Mouse (Mus musculus): ENCODE results near the gene Hs6st1.

Gene Hs6st1

GRCm38 (mm10) chr1:36085069-36085468 is 16.9 kb downstream of the Hs6st1 start:
- no peak for DNase-seq

- peak; percentile 36 for DNase-seq
These were observed 20.2 kb downstream of the Hs6st1 start for GRCm38 (mm10) chr1:36088367-36088766.

- DNase-seq, result peak; percentile 46
These were observed 21.3 kb downstream of the Hs6st1 start for GRCm38 (mm10) chr1:36089481-36089880.

GRCm38 (mm10) chr1:36090011-36090721 is 22.0 kb downstream of the Hs6st1 start:
- no peak for DNase-seq

- DNase-seq, result no peak
These were observed 22.5 kb downstream of the Hs6st1 start for GRCm38 (mm10) chr1:36090722-36091110.

GRCm38 (mm10) chr1:36091246-36091645 is 23.0 kb downstream of the Hs6st1 start:
- no peak for DNase-seq

GRCm38 (mm10) chr1:36093741-36094140 is 25.5 kb downstream of the Hs6st1 start:
- DNase-seq, result no peak

GRCm38 (mm10) chr1:36095423-36096272 is 27.4 kb downstream of the Hs6st1 start:
- no peak for DNase-seq

- DNase-seq, result no peak
These were observed 30.2 kb downstream of the Hs6st1 start for GRCm38 (mm10) chr1:36098432-36098831.

GRCm38 (mm10) chr1:36100371-36100770 is 32.2 kb downstream of the Hs6st1 start:
- DNase-seq, result no peak

GRCm38 (mm10) chr1:36105917-36106706 is 37.9 kb downstream of the Hs6st1 start:
- no peak for DNase-seq

- DNase-seq, result no peak
These were observed 41.8 kb downstream of the Hs6st1 start for GRCm38 (mm10) chr1:36109987-36110386.

GRCm38 (mm10) chr1:36112665-36113064 is 44.5 kb downstream of the Hs6st1 start:
- DNase-seq, result no peak

GRCm38 (mm10) chr1:36113670-36114069 is 45.5 kb downstream of the Hs6st1 start:
- no peak for DNase-seq

- DNase-seq, result no peak
These were observed 46.6 kb downstream of the Hs6st1 start for GRCm38 (mm10) chr1:36114844-36115243.

GRCm38 (mm10) chr1:36116488-36116887 is 48.3 kb downstream of the Hs6st1 start:
- no peak for DNase-seq

GRCm38 (mm10) chr1:36118061-36118685 is 50.0 kb downstream of the Hs6st1 start:
- no peak for DNase-seq

- DNase-seq, result no peak
These were observed 50.8 kb downstream of the Hs6st1 start for GRCm38 (mm10) chr1:36118958-36119357.

GRCm38 (mm10) chr1:36119426-36119825 is 51.2 kb downstream of the Hs6st1 start:
- DNase-seq, result no peak

- no peak for DNase-seq
These were observed 53.0 kb downstream of the Hs6st1 start for GRCm38 (mm10) chr1:36121172-36121571.

GRCm38 (mm10) chr1:36125076-36125475 is 56.9 kb downstream of the Hs6st1 start:
- no peak for DNase-seq

GRCm38 (mm10) chr1:36129126-36129525 is 60.9 kb downstream of the Hs6st1 start:
- DNase-seq, result no peak

- no peak for DNase-seq
These were observed 61.7 kb downstream of the Hs6st1 start for GRCm38 (mm10) chr1:36129881-36130280.

All from retina, postnatal 1 day (tissue).